Mouse (Mus musculus): ENCODE data around the gene Nexn.

Nexn gene

GRCm38 (mm10) chr3:152192238-152192931 is 73.8 kb downstream of the Nexn start:
- DNase-seq = peak; percentile 50

GRCm38 (mm10) chr3:152191791-152192237 is 74.3 kb downstream of the Nexn start:
- peak; percentile 81 for DNase-seq

GRCm38 (mm10) chr3:152190679-152191477 is 75.3 kb downstream of the Nexn start:
- no peak for DNase-seq

GRCm38 (mm10) chr3:152189306-152189705 is 76.8 kb downstream of the Nexn start:
- no peak for DNase-seq
